Mouse (Mus musculus): ENCODE measurements at regions not wholly inside any gene's neighbourhood (a gene's known extent, or its start where the extent isn't known, plus 50 kb on each side); places are given as distances from the start of the nearest gene placed in this dataset.

DNA sequence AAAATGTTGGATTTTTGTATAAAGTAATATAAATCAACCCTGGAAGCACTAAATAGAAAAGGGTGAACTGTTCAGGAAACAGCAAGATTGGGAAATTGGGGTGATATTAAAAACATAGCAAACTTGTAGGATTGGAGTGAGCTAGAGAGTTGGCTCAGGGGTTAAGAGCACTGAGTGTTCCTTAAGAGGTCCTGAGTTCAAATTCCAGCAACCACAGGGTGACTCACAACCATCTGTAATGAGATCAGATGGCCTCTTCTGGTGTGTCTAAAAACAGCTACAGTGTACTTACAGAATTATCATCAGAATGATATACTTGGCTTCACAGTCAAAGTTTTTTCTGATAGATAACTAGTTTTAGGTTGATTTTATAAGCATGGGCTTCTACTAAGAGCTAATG is 73.8 kb upstream of the Mbnl1 start:
- TF ChIP-seq CTCF (IDR thresholded peaks at IDR 0.05; ENCODE audit: low read depth) (no peak), EP300 (IDR thresholded peaks at IDR 0.05; ENCODE audit: low read depth) (no peak)

Data from liver, embryonic 14.5 days (tissue).